Mouse (Mus musculus): ENCODE results near the gene Gse1.

GRCm38 (mm10) chr8:120397444-120398411 is 169.5 kb downstream of the Gse1 start:
- no peak for TF ChIP-seq MAX (IDR thresholded peaks at IDR 0.05; ENCODE audit: low read depth)
- TF ChIP-seq POLR2A (IDR thresholded peaks at IDR 0.05; ENCODE audit: insufficient read length, low read depth): no peak
- TF ChIP-seq POLR2AphosphoS2 (IDR thresholded peaks at IDR 0.05; ENCODE audit: insufficient read length, low read depth): no peak
- no peak for TF ChIP-seq MYOD1 (IDR thresholded peaks at IDR 0.05; ENCODE audit: control insufficient read depth in 1 of 3, insufficient read length in 2 of 3, low read depth in 2 of 3)
- TF ChIP-seq USF1 (IDR thresholded peaks at IDR 0.05; ENCODE audit: low read depth): no peak
- TF ChIP-seq MYOG (IDR thresholded peaks at IDR 0.05; ENCODE audit: control insufficient read depth in 1 of 3, insufficient read depth in 1 of 3, insufficient read length in 2 of 3, low read depth in 2 of 3): no peak
- TF ChIP-seq E2F4 (IDR thresholded peaks at IDR 0.05; ENCODE audit: insufficient read depth): no peak

All from myocyte (in vitro differentiated cells).